Mouse (Mus musculus) frontal cortex, adult (tissue): Measurements from ENCODE around the gene Kremen1.

Source experiments
- ATAC-seq: cut with Nextera tagmentation; 2 replicates; pipeline ENCODE4 v1.9.2; 2017; ENCODE audit warnings: mild to moderate bottlenecking, moderate library complexity, mixed read lengths; ENCODE audit not compliant: low TSS enrichment

Kremen1 gene

DNA sequence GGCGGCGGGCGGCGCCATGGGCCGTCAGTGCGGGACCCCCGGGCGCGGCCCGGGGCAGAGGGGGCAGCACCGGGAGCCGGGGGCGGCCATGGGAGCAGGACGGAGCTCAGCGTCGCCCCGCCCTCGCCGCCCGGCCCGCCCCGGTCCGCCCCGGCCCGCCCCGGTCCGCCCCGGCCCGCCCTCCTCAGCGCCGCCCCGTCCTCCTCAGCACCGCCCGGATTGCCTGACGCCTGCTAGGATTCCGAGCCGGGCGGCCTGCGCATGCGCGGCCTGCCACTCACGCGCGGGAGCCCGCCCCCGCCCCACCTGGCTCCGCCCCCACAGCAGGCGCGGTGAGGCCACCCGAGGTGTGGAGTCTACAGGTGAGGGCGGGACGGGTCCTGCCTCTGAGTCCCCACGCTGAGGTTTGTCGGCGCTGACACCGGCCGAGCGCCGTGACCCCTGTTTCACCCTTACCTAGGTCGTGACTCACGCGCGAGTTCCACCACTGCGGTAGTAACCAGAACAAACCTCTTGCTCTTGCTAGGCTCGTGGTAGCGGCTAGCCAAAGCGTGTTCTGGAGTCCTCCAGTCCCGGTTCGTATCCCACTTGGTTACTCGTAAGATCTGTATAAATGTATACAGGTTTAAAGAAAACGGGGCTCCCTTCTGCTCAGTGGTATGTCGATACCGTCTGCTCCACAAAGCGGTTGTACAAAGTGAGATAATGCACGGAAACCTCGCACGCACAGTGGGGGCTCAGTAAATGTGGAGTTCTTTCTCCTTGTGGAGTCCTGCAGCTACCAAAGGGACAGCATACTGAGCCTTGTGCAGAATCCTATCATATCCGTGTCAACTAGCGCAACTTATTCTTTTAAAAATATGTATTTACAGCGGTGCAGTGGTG is at the start of gene Kremen1:
Gene Kremen1 (minus strand): TSS at position 51 of the 885 bp plus-strand sequence.
- peak; percentile 88 for ATAC-seq

- no peak for ATAC-seq
These were observed 45.9 kb upstream of the Kremen1 start for GRCm38 (mm10) chr11:5307024-5307905.

- no peak for ATAC-seq
These were observed 44.7 kb upstream of the Kremen1 start for GRCm38 (mm10) chr11:5306017-5306416.

DNA sequence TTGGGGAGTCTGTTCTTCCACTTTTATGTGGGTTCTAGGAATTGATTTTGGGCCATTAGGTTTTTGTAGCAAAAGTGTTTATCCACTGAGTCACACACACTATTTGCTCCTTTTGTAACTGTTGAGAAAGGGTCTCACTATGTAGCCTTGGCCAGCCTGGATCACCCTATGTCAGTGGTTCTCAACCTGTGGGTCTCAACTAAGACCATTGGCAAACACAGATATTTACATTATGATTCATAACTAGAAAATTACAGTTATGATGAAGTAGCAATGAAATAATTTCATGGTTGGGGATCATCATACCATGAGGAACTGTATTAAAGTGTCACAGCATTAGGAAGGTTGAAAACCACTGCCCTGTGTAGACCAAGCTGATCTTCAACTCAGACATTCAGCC is 43.2 kb upstream of the Kremen1 start:
- no peak for ATAC-seq

DNA sequence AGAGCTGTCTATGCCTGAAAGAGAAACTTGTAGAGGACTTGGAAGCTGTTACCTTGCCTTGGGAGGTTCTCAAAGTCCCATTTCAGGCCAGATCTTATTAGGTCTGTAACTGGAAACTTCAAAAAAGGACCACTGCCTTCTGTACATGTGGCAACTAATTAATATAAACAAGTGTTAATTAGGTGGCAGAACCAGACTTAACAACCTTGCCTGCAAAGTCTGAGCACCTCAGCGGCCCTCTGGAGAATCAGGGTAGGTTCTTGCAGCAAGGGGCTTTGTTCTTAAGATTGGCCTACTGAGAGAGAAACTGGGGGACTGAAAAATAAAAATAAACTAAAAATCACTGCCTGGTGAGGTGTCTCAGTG is 36.6 kb upstream of the Kremen1 start:
- ATAC-seq, result no peak

DNA sequence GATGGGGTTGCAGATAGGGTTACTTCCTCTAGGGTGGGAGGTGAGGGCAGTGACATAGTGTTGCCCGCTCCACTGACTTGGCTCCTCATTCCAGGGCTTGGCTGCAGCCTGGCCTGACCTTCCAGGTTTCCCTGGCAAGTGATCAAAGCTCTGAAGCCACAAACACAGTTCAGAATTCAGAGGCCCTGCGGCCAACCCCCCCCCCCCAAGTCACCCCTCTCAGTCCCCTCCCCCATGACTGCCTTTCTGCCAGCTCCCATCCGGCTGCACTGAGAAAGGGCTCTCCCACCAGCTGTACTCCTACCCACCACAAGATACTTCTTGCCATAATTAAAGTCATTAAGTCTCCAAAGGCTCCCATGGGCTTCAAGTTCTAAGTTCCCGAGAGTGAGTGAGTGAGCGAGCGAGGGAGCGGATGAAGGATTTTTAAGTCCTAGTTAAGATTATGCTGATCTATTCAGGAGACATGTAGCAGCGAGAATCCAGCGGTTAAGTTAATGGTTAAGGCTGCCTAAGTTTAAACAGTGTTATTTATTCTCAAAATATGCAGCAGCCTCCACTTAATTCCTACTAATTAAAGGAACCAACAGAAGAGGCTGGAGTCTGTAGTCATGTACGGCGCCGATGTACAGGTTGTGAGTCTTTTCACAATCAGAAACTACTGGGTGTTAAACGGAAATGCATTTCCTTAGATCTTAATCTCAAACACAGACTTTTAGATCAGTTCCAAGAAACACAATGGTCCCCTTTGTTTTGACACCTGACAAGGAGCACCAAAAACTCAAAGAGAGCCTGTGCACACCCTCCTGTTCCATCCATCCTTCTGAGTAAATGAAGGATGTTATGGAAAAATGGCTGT is 36.0 kb upstream of the Kremen1 start:
- no peak for ATAC-seq

DNA sequence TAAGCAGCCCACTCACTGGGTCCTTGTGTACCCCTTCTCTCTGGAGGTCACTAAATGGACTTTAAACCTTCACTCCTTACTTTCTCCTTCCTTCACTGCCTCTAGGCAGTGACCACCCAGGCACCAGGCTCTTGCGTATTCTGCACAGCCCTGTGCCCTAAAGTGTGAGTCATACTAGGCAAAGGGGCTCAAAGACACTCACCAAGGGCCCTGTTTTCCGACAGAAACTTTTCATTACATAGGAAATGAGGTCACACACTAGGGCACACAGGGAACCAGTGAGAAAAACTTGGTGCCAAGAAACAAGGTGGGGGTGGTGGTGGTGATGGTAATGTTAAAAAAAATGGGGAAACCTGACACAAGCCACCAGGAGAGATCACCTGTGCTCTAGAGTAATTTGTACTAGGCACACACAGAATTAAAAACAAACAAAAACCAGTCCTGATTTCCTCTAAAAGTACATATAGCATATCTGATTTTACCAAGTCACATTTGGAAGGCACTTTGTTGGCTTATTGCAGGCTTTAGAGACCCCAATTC is 35.3 kb upstream of the Kremen1 start:
- ATAC-seq, result no peak

DNA sequence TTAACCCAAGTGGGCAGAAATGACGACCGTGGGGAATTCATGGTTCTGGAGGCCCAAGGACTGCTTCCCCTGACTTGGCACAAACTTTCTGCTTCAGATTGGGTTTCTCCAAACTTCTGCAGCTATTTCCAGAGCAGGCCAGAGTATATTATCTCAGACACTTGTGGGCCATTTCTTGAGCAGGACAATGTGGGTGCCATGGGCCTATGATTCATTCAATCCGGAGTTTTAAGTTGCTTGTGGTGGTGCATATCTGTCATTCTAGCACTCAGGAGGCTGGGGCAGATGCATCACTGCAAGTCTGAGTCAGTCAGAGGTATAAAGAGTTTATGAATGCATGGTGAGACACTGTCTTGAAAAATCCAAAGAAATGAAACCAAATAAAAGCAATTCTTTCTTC is 33.4 kb upstream of the Kremen1 start:
- peak; percentile 69; the same call in 1 of the 2 replicates for ATAC-seq

DNA sequence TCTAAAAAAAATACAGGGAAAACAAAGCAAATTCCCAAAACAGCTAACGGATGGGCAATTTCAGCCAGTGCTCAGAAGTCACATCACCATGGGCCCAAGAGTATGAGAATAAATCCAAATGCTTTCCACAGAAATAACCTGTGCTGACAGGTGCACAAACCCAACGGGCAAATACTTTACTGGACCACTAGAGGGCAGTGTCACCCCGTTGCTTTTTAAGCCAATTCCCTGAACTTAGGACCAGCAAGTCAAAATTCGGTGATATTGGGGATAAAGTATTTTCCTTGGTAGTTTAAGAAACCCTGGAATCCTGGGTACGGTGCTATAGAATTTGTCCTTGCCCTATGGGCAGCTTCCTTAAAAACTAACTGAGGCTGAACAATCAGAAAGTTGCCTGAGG is 29.3 kb upstream of the Kremen1 start:
- ATAC-seq, result no peak

DNA sequence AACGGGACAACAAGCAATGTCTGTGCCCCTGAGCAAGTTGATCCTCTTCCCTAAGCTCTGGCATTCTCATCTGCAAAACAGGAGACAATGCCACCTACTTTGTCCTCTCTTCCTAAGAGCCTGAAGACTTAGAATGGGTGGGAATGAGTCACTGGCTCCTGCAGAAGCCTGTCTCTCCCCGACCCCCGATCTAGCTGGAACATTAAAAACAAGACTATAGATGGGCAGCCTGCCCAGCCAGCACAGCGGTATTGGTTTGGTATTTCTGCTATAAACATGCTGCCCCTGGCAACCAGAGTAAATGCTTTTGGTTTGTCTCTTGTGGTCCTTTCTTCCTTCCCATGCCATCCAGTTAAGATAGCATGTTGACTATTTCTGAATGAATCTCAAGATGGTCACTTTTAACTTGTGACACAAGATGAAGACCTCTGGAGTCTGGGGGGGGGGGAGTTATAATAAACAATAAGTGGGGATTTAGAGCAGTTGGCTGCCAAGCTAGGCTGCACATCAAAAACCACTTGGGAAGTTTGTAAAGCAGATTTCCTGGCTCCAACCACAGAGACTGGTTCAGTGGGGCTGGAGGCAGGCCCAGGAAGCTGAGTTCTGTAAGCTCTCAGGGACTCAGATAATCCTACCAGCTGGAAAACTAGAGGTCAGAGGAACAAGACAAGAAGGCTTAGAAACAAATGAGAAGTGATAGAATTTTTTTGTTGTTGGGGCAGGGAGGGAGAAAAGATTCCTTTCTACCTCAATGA is 28.6 kb upstream of the Kremen1 start:
- ATAC-seq, result no peak

- ATAC-seq, result no peak
These were observed 22.6 kb upstream of the Kremen1 start for GRCm38 (mm10) chr11:5283987-5284386.

- ATAC-seq, result no peak
These were observed 19.6 kb upstream of the Kremen1 start for GRCm38 (mm10) chr11:5280932-5281331.

- no peak for ATAC-seq
These were observed 17.1 kb upstream of the Kremen1 start for GRCm38 (mm10) chr11:5278463-5278862.

- ATAC-seq, result no peak
These were observed 16.1 kb upstream of the Kremen1 start for GRCm38 (mm10) chr11:5277307-5277971.

- ATAC-seq, result no peak
These were observed 13.9 kb upstream of the Kremen1 start for GRCm38 (mm10) chr11:5275216-5275615.

DNA sequence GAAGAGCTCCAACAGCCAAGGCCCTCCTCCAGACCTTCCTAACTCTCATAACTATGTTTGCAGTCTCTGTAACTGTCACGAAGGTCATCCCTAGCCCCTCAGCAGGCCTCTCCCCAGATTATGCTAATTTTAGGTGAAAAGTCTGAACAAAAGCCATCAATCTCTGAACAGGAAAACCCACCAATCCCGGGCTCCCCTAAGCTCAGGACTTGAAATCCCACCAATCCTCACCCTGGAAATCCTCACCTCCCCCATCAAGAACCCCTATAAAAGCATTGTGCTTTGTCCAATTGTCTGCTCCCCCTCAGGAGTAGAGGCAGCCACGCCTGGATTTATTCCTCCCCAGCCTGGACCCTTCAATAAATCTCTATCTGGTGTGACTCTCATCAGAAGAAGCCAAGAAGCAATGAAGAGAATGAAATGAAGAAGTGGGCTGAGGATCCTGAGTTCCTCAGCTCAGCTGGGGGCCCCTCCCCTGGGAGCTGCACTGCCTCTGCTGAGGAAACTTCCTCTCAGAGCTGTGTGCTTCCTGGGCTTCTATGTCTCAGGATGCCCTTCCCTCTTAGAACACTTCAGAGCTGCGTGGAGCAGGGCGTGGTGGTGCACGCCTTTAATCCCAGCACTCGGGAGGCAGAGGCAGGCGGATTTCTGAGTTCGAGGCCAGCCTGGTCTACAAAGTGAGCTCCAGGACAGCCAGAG is 11.3 kb upstream of the Kremen1 start:
- no peak for ATAC-seq

- peak; percentile 25; the same call in 1 of the 2 replicates for ATAC-seq
These were observed 10.7 kb upstream of the Kremen1 start for GRCm38 (mm10) chr11:5272066-5272360.

GRCm38 (mm10) chr11:5271274-5272065 is 10.1 kb upstream of the Kremen1 start:
- ATAC-seq, result peak; percentile 64
